Mouse (Mus musculus) ovary, adult 18-20 months (tissue): ENCODE data around the gene 2310030G06Rik.

ENCODE experiments used
- DNase-seq: peaks from one replicate; pipeline ENCODE4 v3.0.0; 2022; ENCODE audit warnings: low spot score, mixed read lengths

2310030G06Rik gene

DNA sequence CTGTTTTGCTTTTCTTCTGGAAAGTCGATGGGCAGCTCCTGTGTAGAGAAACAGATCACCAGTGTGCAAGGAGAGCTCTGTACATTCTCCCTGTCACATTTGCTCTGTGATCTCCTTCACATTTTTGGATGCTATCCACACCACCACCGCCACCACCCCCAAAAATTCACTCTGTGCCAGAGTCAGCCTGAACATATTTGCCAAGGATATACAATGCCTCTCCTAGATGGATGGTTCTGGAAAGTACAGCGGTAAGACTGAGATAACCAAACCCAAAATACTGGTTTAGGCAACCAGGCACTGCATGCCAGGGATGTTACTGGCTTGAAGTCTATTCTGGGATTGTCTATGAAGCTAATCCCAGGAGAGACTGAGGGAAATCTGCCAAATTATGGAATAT, 4.1 kb downstream of the 2310030G06Rik start:
- DNase-seq, result no peak

DNA sequence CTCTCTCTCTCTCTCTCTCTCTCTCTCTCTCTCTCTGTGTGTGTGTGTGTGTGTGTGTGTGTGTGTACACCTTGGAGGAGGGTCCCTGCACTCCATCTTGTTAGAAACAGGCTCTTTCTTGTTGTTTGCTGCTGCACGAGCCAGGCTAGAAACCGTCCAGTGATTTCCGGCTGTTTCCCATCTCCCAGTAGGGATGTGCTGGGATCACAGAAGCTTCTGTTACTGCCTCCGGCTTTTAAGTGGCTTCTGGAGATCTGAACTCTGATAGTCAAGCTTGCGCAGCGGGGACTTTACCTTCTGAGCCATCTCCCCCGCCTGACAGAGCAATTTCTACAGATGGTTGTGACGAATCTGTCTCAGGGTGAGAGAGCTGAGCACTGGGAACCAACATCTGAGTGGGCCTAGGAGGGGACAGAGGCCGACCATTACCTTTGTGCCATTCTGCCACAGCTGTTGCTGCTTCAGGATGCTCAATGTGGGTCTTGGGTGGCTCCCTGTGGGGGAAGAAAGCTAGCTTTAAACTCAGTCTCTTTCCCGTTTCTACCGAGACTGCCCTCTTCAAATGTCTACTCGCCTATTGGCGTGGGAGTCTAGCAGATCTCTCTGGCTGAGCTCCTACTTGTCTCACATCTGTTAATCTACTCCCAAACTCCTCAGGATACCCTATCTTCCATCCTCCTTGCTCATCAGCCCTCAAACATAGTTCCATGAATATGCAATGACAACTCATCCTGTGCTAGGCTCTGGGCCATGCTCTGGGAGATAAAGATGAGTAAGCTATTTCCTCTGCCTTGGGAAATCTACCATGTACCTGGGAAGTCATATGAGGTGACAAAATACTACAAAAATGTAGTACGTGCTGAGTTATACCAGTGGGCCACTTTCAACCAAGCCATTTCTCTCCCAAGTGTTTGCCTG, 5.2 kb downstream of the 2310030G06Rik start:
- no peak for DNase-seq

DNA sequence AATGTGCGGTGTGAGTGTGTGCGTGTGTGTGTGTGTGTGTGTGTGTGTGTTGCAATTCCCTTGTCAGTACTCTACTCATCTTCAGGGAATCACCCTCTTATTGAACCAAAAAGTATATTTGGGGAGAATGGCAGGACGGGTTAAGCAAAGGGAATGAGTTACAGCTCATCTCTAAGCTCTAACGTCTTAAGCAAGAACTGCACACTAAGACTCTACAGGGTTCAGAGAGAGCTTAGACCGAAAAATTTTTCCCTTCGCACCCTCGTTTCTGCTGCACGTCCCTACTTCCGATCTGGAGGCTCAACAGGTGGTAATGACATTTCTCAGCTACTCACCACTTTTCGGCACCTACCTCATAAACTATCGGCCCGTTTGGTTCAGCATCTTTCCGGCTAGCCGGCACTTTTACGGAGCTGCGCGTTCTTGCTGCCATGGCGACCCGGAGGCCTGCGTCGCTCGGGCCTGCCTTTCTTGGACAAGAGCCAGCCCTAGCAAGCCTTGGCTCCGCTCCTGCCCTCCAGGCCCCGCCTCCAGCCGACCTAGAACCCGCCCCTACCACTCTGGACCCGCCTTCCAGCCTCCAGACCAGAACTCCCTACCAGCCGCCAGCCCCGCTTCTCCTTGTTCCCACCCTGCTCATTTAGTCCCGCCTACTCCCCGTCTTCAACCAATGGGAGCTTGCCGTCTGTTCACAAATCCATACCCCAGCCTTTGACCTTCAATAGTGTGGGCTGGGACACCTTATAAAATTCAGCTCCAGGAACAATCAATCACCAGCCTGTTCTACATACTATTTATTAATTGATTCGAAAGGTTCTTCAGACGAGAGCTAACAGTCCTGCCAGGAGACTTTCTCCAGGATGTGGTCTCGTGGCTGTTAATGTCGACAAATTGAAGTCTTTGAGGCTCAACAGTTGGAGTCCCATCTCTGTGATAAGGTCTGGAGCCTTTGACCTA, 7.1 kb downstream of the 2310030G06Rik start, which contains the start of gene Dixdc1:
Gene Dixdc1 (minus strand): TSS at position 604 of the 957 bp plus-strand sequence.
- DNase-seq, result peak; percentile 92

DNA sequence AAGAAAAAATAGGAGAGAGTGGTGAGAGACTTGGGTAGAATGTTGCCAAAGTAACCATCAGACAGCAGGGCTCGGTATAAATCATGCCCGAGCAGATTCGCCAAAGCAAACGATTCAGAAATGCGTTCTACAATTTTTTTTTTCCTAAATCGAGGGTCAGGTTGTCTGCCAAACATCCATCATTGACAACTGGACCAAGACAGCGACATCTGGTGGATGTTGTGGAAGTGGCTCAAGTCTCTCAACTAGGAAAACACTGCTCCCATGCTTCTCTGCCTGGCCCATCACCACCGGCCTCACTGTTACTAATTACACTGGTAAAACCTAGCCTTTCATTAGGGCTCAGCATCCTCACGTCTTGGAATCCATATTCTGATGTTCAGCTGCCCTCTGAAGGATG, 11.3 kb downstream of the 2310030G06Rik start:
- no peak for DNase-seq

DNA sequence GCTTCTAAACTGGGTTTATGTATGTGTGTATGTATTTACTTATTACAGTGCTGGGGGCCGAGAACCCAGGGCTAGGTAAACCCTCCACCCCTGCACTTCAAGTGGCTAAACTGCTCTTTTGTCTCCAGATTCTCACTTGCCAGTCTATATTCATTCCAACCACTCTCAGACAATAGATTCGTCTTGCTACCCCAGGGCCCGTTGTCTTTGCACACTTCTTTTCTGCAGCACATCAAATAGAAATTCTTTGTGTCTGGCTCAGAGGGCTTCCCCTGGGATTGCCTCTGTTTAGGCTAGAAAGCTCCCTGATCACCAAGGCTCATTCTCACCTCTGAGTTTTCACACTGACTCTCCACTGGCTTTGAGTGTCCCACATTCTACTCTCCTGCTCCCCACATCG, 13.8 kb downstream of the 2310030G06Rik start:
- no peak for DNase-seq

DNA sequence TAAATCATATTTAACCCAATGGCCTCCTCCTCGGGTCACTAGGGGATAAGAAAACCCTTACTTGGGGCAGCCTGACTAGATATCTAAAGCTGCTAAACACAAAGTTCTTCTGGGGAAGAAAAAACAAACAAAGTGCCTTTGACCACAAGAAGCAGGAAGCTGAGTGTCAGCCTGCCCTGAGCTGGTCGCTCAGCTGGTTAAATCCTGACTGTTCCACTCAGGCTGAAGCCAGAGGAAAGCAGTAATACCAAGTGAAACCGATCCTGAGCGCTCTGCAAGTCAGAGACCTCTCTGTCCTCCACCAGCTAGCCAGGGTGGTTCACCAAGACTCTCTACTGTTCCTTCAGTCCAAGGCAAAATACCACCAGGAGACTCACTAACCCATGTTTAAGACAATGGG, 16.7 kb downstream of the 2310030G06Rik start:
- no peak for DNase-seq

DNA sequence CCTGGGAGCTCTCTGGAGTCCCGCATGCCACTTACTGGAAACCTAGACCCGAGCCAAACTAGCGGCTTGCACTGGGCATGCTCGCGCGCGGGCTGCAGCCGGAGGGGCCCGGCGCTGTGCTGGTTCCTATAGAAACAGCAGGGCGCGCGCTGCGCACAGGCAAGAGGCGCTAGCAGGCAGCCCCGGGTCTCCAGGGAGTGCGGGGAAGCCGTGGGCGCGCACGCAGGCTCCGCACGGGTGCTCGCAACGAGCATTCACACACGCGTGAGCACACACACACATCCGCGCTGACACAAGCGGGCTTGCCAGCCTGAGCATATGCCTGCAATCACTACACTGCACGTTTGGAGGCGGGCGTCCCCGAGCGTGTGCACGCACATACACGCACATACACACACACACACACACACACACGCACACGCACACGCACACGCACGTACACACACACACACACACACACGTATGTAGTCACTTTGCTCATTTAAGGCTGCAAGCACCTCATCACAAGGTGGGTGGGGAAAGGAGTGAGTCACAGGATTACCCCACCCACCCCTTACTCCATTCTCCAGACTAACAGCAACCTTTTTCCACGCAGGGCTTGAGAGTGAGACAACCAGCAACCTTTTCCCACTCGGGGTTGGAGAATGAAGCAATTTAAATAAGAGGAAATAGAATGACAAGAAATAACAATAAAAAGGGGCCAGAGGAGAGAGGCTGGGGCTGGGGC, 18.2 kb downstream of the 2310030G06Rik start:
- peak; percentile 67 for DNase-seq

DNA sequence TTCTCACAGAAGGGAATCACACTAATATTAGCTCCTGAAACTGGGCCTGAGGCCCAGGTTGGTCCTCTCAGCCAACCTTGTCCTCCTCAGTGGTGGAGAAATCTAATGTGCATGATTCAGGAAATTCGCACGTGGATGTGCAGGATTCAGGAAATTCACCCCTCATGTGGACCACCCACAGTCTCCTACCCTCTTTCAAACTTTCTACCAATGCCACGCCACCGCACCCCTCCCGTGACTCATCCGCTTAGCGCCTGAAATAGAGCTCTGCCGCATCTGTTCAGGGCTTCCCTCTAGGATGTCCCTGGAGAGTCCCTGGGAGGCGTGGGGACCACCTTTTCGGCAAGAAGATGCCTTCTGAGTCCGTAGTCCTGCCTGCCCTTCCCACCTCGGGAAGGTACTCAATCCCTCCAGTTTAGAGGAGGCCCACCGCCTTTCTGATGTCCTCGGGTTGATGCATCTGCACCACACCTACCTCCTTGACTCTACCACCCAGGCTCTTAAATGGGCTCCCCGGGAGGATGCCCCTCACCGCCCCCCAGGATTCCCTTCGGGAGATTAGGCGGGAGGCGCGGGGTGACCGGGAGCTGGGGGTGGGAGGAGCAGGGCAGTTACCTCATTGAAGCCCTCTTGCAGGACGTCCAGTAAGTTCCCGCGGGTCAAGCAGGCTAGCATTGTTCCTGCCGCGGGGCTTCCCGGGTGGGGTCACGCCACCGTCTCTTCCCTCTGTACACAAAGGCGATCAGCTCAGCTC, 19.0 kb downstream of the 2310030G06Rik start:
- DNase-seq, result no peak

DNA sequence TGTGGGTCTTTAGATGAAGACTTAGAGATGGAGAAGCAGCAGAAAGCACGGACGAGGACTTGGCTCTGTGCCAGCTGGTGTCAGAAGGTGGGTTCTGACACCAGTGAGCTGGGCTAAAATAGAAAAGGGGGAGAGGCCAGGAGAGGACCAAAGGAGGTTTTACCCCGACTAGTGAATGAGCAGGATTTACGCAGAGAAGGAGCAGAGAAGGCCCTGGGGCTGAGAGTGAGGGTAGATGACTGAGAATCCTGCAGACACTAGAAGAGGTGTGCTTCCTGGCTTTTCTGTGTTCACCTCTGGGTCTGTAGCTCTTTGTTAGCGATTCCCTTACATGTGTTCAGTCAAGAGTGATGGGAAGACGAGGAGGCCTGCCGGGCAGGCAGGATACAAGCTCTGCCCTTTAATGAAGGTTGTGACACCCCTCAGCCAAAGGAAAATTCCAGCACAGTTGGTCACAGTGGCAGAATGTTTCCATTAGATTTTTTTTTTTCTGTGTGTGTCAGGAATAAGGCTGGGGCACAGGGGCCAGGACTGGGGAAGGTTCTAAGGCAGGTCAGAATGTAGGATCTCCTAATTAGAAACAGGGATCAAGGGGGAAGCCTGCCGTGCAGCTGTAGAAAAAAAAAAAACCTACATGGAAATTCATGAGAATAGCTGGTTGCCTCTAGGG, 20.3 kb downstream of the 2310030G06Rik start:
- DNase-seq, result no peak

DNA sequence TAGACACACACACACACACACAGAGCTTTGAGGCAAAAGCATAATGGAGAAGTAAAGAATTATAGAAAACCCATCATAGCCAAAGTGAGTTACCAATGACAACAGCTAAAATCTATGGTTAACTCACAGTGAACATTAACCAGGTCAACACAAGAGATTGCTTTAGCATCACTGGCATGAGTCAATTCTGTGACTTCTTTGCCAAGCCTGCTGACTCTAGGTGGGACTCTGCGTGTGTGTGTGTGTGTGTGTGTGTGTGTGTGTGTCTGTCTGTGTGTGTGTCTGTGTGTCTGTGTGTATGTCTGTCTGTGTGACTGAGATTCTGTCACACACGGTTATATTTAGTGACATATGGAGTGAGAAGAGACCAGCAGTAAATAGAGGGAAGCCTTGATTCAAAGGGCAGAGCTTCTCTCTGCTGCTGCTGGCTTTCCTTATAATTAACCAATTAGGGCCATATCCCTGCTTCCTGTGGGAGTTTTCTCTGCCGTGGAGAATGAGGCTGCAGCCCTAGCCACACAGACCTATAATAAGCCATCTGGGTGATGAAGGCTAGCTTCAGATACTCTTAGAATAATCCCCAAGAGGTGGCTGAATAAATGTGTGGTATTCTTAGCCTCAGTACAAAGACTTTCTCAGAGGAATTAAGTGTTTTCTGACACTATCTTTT, 21.5 kb downstream of the 2310030G06Rik start:
- DNase-seq, result no peak

DNA sequence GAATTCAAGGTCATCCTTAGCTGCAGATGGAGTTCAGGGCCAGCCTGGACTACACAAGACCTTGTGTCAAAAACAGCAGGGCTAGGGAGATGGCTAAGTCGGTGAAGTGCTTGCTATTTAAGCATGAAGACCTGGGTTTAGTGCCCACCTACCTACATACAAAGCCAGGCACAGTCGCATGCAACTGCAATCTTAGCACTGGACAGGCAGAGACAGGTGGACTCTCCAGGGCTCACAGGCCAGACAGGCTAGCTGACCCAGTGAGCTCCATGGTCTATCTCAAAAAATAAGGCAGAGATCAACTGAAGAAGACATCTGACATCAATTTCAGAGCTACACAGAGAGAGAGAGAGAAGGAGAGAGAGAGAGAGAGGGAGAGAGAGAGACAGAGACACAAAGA, 22.2 kb downstream of the 2310030G06Rik start:
- no peak for DNase-seq

DNA sequence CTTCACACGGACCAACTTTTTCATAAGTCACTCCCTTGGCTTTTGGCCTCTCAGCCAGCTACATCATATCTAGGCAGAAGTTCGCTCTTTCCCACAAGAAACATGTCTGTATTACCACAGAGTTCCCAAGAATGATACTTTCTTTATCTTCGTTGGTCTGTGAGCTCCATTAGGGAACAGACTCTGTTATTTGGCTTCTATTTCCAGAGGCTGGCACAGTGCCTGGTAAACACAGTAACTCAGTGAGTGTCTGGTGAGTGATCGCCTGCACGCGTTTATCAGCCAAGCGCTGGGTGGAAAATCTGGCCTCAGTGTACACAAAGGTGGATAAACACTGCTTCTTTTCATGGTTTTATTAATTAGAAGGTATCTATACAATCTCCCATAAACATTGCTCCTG, 22.9 kb downstream of the 2310030G06Rik start:
- DNase-seq, result peak; percentile 75

DNA sequence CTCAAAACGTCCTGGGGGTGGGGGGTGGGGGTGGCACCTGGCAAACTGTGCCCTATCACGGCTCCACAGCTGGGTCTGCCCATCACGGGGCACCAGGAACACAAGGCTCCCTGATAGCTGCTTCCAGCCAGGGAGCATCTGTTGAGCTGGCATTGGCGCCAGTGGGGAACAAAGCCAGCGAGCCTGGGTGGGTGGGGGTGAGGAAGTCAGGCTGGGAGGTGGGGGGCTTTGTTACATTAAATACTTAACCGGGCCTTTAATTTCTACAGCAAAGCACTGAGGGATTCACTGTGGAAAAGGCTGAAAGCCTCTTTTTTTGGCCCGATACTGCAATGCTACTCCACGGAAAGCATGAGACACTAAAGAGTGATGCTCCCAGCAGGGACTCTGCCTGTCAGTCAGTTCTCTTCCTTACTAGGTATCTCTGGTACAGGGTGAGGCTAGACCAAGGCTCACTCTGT, 23.9 kb downstream of the 2310030G06Rik start:
- no peak for DNase-seq

DNA sequence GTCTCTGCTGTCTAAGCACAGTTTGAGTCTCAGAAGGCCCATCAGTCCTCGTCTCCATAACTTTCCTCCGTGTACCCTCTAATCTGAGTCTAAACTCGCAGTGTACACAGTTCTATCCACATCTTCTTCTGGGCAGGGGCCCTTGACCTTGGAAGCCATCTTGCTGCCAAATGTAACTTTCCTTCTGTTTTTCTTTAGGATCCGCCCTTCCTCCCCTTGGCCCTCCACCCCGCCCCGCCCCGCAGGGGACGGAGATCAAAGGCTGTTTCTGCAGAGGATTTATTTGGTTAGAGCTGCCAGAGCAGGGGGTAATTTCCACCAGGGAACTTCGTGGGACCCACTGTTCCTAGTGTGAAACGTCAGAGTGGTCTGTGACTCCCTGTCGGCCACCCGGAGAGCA, 25.3 kb downstream of the 2310030G06Rik start:
- DNase-seq, result no peak

DNA sequence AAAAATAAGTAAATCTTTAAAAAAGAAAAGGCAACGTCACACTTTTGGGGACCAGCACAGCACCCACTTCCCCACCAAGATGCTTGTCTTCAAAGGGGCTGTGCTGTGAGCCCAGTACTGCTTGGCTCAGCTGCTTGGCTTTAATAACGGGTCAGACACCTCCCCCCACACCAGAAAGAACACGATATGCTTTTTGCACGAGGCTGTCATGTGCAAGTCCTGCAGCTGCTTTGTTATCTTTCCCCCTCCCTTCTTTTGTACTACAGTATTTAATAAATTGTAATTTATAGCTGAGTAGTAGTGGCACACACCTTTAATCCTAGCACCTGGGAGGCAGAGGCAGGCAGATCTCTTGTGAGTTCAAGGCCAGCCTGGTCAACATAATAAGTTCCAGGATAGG, 27.5 kb downstream of the 2310030G06Rik start:
- DNase-seq, result no peak

DNA sequence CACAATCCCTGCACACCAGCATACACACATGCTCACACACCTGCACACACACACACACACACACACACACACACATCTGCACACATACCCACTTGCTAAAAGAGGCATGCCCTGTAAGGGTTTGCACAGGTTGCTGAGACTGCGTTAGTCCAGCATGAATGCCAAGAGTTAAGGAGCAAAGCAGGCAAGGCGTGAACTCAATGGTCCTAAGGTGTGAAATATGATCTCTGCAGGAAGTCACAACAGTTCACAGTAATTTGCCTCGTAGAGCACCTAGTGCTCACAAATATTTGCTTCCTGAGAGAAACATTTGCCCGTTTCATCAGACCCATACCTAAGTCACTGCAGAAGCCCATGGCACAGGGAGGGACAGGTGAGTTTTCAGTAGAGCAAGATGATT, 32.1 kb downstream of the 2310030G06Rik start:
- no peak for DNase-seq

DNA sequence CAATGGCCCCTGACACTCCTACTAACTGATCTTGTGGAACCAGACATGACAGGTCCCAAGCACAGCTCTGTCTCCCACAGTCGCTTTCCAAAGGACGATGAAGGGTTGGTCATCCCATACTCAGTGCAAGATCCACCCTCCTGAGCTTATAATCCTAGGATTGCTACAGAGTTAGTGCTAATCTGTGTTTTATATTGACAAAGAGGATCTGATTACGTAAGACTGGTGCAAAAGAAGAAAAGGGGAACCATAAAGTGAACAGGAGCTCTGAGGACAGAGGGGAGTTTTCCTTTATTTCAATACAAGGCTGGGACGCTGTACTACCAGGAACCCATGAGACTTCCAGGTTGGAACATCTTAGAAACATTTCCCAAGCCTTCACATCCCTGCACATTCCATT, 35.0 kb downstream of the 2310030G06Rik start:
- no peak for DNase-seq

DNA sequence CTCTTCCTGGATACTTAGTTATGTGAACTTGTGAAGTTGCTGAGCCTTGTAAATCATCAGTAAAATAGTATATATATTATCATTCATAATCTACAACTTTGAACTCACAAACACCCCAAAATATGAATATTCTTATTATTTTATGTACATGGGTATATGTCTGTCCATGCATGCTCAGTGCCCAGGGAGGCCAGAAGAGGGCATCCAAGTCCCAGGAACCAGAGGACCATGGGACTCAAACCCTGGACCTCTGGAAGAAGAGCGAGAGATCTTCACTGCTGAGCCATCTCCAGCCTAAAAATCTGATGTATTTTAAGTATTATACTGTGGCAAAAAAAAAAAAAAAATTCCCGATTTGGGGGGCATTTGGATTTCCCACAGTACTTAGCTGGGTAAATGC, 37.2 kb downstream of the 2310030G06Rik start:
- DNase-seq, result no peak

DNA sequence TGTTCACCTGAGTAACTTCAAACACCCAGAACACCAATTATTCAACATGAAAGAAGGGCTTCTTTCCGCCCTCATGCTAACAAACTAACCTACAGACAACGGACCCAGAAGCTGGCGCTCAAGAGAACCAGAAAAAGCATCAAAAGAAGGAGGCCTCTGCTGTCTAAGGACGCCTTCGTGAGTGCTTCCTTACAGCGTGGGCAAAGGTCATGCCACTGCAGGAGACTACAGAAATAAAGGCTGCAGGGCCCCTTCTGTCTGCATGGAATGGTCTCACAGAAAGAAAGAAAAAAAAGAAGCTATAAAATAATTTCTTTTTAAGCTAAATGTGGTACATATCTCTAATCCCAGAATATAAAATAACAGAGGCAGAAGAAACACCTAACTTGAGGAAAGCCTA, 41.4 kb downstream of the 2310030G06Rik start:
- no peak for DNase-seq
